Mouse (Mus musculus): Measurements from ENCODE around the gene Cel.

The Cel gene

DNA sequence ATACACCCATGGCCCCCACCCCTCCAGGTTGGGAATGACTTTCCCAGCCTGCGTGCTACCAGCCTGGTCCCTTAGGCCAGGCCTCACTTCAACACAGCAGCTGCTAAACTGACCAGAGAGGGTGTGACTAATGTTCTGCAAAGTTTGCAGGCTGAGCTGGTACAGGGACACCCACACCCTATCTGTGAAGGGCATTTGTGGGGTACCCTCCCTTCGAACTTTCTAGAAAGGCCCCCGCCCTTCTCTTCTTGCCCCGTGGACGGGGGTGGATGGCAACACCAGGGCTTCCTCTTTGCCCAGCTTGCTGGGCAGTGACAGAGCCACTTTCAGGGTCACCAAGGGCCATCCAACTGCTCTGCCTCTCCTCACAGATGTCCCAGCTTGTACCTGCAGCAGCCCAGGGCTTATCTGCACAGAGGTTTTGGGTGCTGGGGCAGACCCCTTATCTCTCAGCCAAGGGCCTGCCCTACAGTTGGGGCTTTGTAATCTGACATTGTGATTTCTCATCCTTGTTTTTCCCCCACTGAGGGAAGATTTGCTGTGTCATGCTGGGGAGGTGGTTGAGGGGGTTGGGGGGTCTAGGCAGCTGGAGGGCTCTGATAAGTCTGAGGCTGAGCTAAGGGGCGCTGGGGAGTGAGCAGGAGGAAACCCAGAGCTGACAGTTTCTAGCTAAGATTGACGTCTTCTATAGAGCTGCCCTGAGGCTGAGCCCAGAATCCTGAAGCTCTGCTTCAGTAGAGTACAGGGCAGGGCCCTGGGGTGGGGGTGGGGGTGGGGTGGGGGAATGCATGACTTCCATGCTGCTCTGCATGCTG is 34.7 kb upstream of the Cel start:
- TF ChIP-seq GATA4 (IDR thresholded peaks at IDR 0.05; ENCODE audit: insufficient replicate concordance, low read length), result no peak

DNA sequence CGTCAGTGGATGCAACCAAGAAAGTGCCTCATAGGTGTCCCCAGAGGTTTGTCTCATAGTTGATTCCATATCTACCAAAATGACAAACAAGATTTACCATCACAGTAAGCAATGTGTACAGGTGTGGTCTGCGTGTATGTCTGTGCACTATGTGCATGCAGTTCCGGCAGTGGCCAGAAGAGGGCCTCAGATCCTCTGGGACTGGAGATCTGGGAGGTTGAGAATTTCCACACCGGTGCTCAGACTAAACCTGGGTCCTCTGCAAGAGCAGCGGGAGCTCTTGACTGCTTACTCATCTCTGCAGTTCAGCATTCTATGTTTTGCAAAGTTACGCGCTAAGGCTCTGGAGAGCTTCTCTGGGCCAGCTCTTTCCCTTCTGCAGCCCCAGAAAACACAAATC is 33.8 kb upstream of the Cel start:
- TF ChIP-seq GATA4 (IDR thresholded peaks at IDR 0.05; ENCODE audit: insufficient replicate concordance, low read length), result no peak

DNA sequence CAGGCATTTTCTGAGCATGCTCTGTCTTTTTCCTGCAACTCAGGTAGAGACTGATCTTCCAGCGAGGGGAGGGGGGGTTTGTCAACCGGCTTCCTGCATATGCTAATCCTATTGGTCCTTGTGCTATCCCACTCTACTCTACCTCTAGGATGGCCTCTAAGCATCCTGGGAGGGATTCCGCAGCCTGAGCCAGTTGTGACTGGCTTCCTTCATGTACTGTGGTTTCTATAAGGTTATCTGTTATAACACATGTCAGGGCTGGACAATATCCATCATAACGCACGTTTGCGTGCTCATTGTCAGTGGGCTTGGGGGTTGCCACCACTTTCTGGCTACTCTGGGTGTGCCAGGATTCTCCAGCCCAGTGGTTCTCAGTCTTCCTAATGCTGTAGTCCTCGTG is 32.8 kb upstream of the Cel start:
- TF ChIP-seq GATA4 (IDR thresholded peaks at IDR 0.05; ENCODE audit: insufficient replicate concordance, low read length), result no peak

DNA sequence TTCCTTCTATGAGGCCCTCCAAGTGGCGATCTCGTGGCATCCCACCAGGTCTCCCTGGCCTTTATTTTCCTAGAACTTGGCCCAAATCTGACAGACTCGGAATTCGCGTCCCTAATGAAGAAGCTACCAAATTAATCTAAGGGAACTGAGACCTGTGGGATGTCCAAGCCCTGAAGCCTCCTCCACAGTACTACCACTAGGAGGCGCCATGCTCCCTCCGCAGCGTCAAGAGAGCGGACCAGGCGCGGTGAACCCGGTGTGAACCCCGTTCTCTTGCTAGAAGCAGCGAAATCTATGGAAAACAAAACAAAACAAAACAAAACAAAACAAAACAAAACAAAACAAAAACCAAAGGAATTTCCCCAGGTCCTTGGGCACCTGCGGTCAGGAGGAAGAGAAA is 29.6 kb upstream of the Cel start:
- no peak for TF ChIP-seq GATA4 (IDR thresholded peaks at IDR 0.05; ENCODE audit: insufficient replicate concordance, low read length)

DNA sequence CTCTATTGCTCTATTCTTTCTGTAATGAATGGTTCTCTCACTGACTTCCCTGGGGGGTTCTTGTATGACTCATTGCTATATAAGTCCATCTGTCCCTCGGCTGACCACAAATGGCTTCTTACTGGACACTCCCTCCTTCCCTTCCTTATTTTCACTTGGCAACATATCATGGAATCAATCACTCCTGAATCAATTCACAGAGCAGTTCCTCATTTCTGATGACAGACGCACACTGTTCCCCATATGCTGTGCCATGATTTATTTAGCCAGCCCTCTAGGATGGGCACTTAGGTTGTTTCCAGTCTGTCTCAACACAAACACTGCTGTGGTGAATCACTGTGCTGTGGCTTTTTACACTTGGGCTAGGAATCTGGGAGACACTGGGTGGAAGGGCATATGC is 28.3 kb upstream of the Cel start:
- TF ChIP-seq GATA4 (IDR thresholded peaks at IDR 0.05; ENCODE audit: insufficient replicate concordance, low read length), result no peak

DNA sequence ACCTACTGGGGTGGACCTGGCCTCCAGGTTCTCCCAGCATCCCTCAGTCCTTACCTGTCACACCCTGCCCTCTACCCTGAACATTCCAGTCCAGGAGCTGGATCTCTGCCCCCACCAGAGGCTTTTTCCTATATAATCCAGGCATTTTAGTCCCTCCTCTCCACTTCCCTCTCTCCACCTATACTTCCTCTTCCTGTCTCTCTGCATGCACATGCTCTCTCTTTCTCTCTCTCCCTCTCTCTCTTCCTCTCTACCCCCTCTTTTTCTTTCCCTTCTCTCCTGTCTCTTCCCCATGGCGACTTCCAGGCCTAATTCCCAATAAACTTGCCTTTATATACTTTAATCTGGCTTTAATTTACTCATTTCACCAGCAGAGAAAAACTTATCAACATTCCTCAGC is 25.4 kb upstream of the Cel start:
- TF ChIP-seq GATA4 (IDR thresholded peaks at IDR 0.05; ENCODE audit: insufficient replicate concordance, low read length), result no peak

DNA sequence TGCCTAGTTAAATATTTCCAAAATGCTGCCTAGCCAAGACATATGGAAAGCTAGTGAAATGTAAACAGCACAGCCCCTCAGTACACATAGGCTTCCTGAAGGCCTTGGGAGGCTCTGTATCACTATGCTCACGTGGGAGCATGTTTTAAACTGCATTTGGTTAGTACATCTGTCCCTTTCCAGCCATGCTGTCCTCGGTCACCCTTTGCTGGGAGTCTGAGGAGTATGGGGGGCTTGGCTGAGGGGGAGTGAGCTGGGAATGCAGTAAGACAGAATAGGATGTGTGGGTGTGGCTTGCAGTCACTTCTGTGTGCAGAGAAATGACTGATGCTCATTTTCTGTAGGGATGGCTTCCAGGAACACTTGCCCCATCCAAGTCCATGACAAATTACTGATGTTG is 22.5 kb upstream of the Cel start:
- TF ChIP-seq GATA4 (IDR thresholded peaks at IDR 0.05; ENCODE audit: insufficient replicate concordance, low read length), result no peak

DNA sequence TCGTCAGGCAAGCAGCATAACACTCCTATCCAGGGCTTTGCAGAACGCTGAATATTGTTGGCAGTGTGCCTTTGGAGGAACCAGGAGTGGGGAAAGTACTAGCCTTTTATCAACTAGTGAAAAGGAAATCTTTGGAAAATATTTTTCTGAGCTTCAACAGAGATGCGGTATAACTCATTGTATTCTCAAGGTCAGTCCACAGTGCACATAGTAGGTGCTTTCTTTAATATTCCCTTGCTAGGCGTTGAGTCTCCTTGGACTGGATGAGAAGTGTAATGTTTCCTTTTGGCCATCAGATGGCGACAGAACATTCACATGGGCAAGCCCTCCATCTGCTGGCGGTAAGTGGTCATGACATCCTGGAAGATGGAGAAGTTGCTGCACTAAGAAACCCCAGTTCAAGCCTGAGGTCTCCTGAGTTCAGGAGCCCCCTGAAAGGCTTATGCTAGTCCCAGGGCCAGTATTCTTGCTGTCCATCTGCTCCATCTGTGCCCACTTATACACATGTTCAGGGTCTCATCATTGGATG is 21.9 kb upstream of the Cel start:
- TF ChIP-seq GATA4 (IDR thresholded peaks at IDR 0.05; ENCODE audit: insufficient replicate concordance, low read length), result no peak

DNA sequence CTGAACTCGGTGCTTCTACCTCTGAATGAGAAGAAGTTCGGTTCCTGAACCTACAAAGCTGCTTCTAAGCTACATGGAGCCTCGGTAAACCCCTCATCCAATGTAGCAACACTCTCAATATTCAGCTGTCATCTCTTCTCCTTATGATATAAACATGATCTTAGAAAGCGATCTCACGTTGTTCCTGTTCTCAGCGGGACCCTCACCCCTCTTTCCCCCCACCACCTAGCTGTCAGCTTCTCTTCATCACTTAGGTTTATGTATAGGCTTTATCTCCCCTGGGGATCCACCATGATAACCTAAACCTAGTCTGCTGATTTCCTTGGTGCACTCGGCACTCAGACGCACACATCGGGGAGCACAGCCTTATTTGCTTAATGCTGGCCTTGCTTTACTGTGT is 20.4 kb upstream of the Cel start, which contains the start of gene Gtf3c5:
Gene Gtf3c5, minus strand, starts transcription at position 101 of the 400 bp plus-strand sequence.
- TF ChIP-seq GATA4 (IDR thresholded peaks at IDR 0.05; ENCODE audit: insufficient replicate concordance, low read length), result no peak

DNA sequence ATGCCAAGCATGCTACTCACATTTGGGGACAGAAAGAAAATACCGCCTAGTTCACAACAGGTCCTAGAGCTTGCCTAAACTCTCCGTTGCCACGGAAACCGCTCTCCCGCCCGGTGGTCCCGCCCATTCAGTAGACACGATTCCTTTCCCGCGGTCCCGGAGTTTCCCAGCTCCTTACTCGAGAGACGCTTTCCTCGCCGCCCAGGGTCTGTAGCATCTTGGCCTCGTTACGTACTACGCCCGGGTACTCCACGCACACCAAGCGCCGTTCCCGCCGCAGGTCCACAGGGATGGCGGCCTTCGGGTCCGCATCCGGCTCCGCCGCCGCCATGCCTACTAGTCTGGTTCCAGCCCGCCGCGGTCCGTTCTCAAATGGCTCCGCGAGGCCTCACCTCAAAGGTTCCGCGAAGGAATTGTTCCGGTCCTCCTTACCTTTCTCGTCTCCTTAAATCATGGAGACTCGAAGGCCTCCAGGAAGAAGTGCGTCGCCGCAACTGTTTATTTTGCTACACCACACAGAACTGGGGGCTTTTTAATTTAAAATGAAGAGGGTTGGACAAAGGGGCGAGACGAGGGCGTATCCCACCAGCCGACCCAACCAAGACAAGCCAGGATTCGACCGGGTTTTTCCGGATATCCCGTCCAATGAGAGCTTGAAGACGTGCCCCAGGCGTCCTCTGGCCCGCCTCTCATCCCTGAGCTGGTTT is 19.6 kb upstream of the Cel start:
- TF ChIP-seq GATA4 (IDR thresholded peaks at IDR 0.05; ENCODE audit: insufficient replicate concordance, low read length), result peak; percentile 36; the same call in 1 of the 2 replicates

DNA sequence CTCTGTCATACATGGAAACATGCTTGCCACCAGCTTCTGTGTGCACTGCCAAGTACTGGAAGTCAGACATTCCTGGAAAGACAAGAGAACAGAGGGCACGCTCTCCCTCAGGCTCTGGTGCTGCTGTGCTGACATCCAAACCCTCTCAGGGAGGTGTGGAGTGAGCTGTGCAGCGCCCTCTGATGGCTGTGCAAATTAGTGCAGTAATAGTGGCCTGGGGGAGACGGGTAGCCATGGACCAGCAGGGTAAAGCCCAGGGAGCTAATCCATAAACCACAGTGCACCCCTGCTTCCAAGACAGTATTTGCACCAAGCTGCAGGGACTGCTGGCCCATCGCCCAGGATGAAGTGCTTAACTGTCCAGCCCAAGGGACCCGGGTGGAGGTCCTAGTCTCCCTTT is 14.8 kb upstream of the Cel start:
- TF ChIP-seq GATA4 (IDR thresholded peaks at IDR 0.05; ENCODE audit: insufficient replicate concordance, low read length), result no peak

DNA sequence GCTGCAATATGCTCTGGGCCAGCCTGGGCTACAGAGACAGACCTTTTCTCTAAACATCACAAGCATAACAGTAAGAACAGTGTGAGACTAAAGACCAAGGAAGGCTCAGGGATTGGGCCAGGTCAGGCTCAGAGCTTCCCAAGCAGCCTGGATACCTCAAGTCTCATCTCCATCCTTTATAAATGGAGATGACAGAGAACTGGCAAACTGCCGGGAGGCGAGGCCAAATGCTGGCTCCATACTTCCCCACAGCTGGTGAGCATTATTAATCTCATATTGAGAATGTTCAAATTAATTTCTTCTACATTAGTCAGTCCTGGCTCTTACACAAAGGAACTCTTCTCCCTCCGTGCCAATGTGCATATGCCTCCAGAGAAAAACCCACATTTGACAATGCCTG is 13.6 kb upstream of the Cel start:
- TF ChIP-seq GATA4 (IDR thresholded peaks at IDR 0.05; ENCODE audit: insufficient replicate concordance, low read length), result no peak

DNA sequence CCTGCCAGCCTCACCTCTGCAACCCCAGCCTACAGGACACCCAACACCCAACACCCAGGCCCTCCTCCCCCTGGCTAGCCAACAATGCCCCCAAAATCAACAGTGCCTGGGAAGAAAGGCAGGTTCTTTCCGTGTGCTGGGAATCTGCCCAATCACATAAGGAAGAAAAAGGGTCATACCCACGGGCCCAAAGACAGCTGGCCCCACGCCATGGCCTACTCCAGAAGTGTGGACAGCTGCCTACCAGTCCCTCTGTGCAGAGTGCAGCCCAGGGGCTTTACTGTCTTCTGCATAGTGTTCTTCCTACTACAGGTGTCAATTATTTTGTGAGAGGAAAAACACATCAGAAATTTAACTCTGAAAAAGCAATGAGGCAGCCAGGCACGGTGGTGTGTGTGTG is 12.1 kb upstream of the Cel start:
- no peak for TF ChIP-seq GATA4 (IDR thresholded peaks at IDR 0.05; ENCODE audit: insufficient replicate concordance, low read length)

DNA sequence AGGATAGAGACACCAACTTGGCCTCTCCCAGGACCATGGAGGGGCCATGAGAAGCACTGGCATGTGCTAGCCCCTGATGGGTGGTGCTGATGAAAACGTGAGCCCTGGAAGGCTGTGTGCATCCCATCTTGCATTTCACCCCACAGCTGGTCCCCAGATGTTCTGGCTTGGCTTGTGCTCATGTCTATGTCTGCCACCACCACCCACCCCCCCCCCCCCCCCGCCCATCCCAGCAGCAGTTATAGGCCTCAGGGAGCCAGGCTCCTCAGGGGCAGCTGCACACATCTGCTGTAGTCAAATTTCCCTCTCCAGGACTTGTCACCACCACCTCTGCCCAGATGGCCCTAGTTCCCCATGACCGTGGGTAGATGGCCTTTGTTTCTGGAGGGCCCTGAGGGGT is 6.7 kb upstream of the Cel start:
- no peak for TF ChIP-seq GATA4 (IDR thresholded peaks at IDR 0.05; ENCODE audit: insufficient replicate concordance, low read length)

DNA sequence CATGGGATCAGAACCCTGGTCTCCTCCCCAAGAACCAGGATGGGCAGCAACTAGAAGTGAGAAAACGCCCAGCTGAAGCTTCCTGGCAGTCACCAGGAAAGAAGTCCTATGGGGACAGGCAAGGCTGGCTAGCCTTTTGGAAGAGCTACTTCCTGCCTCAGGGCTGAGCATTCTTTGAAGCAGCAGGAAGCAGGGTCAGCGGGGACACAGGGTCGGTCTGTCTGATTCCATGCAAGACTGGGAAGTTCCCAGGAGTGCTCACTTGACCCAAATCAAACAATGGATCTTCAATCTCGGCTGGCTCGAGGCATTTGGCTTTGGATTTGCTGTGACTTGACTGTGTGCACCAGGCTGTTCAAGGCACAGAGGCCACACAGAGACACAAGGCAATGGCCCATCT is 3.3 kb upstream of the Cel start:
- TF ChIP-seq GATA4 (IDR thresholded peaks at IDR 0.05; ENCODE audit: insufficient replicate concordance, low read length), result no peak

DNA sequence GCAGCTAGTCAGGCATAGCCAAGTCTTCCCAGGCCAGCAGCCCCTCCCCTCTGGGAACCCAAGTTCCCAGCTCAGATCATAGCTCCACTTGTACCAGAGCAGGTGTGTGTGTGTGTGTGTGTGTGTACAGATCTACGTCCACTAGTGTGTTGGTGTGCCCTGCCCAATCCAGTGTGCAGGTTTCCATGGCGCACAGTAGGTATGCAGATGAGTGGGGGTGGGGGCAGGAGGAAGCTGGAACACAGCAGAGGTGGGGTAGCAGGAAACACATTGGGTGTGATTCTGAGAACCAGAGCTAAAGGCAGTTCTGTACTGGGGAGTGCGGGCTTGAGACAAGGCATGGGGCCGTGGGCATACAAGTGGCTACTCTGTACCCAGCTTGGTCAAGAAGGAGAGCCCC is 1.2 kb upstream of the Cel start:
- no peak for TF ChIP-seq GATA4 (IDR thresholded peaks at IDR 0.05; ENCODE audit: insufficient replicate concordance, low read length)

All from liver, adult (tissue).